Mouse (Mus musculus): ENCODE measurements around the gene Fjx1. TPM values are rescaled to one million over a fixed set of nuclear protein-coding genes. Genes with fewer than 3 reads are reported as not detected.
A peak's percentile ranks its signal among the peaks of the same experiment; 100 is the strongest.

Fjx1 gene
- polyA plus RNA-seq (2012; ENCODE audit: insufficient read depth, insufficient read length, missing spikeins) = 0.44 TPM in 1 of 2 replicates, not detected in the other

GRCm38 (mm10) chr2:102451671-102452549 lies at the start of gene Fjx1:
Gene Fjx1 (minus strand): TSS chr2:102452499.
- H3K4me3 ChIP-seq (ENCODE audit: insufficient read depth, low read depth, low read length) = peak within 1 kb of the TSS; percentile 52
- H3K4me1 ChIP-seq (ENCODE audit: control insufficient read depth, insufficient read depth, insufficient read length, low read length) = no peaks in the 10 kb centered on the region; the same call in 1 of the 2 replicates
- no peak within 1 kb of the TSS for H3K27ac ChIP-seq (replicated peaks; ENCODE audit: low read depth, low read length)

- no peak overlapping the region for H3K4me3 ChIP-seq (ENCODE audit: insufficient read depth, low read depth, low read length)
- H3K4me1 ChIP-seq (ENCODE audit: control insufficient read depth, insufficient read depth, insufficient read length, low read length) = no peaks in the 10 kb centered on the region
- no peak overlapping the region for H3K27ac ChIP-seq (replicated peaks; ENCODE audit: low read depth, low read length)
These were observed 47.8 kb upstream of the Fjx1 start for GRCm38 (mm10) chr2:102500001-102500689.

- Histone ChIP-seq H3K4me1 (ENCODE audit: control insufficient read depth, insufficient read depth, insufficient read length, low read length) (no peaks in the 10 kb centered on the region), H3K4me3 (ENCODE audit: insufficient read depth, low read depth, low read length) (no peak overlapping the region), H3K27ac (replicated peaks; ENCODE audit: low read depth, low read length) (no peak overlapping the region)
These were observed 28.4 kb upstream of the Fjx1 start for GRCm38 (mm10) chr2:102480738-102481137.

GRCm38 (mm10) chr2:102476101-102476500 lies 23.8 kb upstream of the Fjx1 start:
- H3K4me1 ChIP-seq (ENCODE audit: control insufficient read depth, insufficient read depth, insufficient read length, low read length) = no peaks in the 10 kb centered on the region
- H3K4me3 ChIP-seq (ENCODE audit: insufficient read depth, low read depth, low read length) = no peak overlapping the region

GRCm38 (mm10) chr2:102468645-102469044 lies 16.3 kb upstream of the Fjx1 start:
- Histone ChIP-seq H3K27ac (replicated peaks; ENCODE audit: low read depth, low read length) (no peak overlapping the region), H3K4me1 (ENCODE audit: control insufficient read depth, insufficient read depth, insufficient read length, low read length) (no peaks in the 10 kb centered on the region), H3K4me3 (ENCODE audit: insufficient read depth, low read depth, low read length) (no peak overlapping the region)

More at GRCm38 (mm10) chr2:102476101-102476500, 23.8 kb upstream of the Fjx1 start:
- no peak overlapping the region for H3K27ac ChIP-seq (replicated peaks; ENCODE audit: low read depth, low read length)

- no peak overlapping the region for H3K27ac ChIP-seq (replicated peaks; ENCODE audit: low read depth, low read length)
- no peak overlapping the region for H3K4me3 ChIP-seq (ENCODE audit: insufficient read depth, low read depth, low read length)
- no peaks in the 10 kb centered on the region for H3K4me1 ChIP-seq (ENCODE audit: control insufficient read depth, insufficient read depth, insufficient read length, low read length)
These were observed 12.0 kb upstream of the Fjx1 start for GRCm38 (mm10) chr2:102464342-102464732.

- Histone ChIP-seq H3K4me1 (ENCODE audit: control insufficient read depth, insufficient read depth, insufficient read length, low read length) (no peaks in the 10 kb centered on the region), H3K4me3 (ENCODE audit: insufficient read depth, low read depth, low read length) (no peak overlapping the region), H3K27ac (replicated peaks; ENCODE audit: low read depth, low read length) (no peak overlapping the region)
These were observed 11.5 kb upstream of the Fjx1 start for GRCm38 (mm10) chr2:102463587-102464341.

- H3K27ac ChIP-seq (replicated peaks; ENCODE audit: low read depth, low read length) = no peak overlapping the region
- no peaks in the 10 kb centered on the region for H3K4me1 ChIP-seq (ENCODE audit: control insufficient read depth, insufficient read depth, insufficient read length, low read length)
- H3K4me3 ChIP-seq (ENCODE audit: insufficient read depth, low read depth, low read length) = no peak overlapping the region
These were observed 9.2 kb upstream of the Fjx1 start for GRCm38 (mm10) chr2:102461491-102461890.

- H3K27ac ChIP-seq (replicated peaks; ENCODE audit: low read depth, low read length) = no peak overlapping the region
- no peaks in the 10 kb centered on the region; the same call in 1 of the 2 replicates for H3K4me1 ChIP-seq (ENCODE audit: control insufficient read depth, insufficient read depth, insufficient read length, low read length)
- no peak overlapping the region for H3K4me3 ChIP-seq (ENCODE audit: insufficient read depth, low read depth, low read length)
These were observed 2.8 kb upstream of the Fjx1 start for GRCm38 (mm10) chr2:102455126-102455525.

GRCm38 (mm10) chr2:102453447-102453846 lies 1.1 kb upstream of the Fjx1 start:
- no peak overlapping the region for H3K4me3 ChIP-seq (ENCODE audit: insufficient read depth, low read depth, low read length)
- H3K4me1 ChIP-seq (ENCODE audit: control insufficient read depth, insufficient read depth, insufficient read length, low read length) = no peaks in the 10 kb centered on the region; the same call in 1 of the 2 replicates
- no peak overlapping the region for H3K27ac ChIP-seq (replicated peaks; ENCODE audit: low read depth, low read length)

GRCm38 (mm10) chr2:102450761-102451670 lies 1.3 kb downstream of the Fjx1 start:
- H3K4me1 ChIP-seq (ENCODE audit: control insufficient read depth, insufficient read depth, insufficient read length, low read length) = no peaks in the 10 kb centered on the region; the same call in 1 of the 2 replicates
- no peak overlapping the region for H3K27ac ChIP-seq (replicated peaks; ENCODE audit: low read depth, low read length)
- H3K4me3 ChIP-seq (ENCODE audit: insufficient read depth, low read depth, low read length) = peak overlapping the region; percentile 52

GRCm38 (mm10) chr2:102450248-102450760 lies 2.0 kb downstream of the Fjx1 start:
- H3K27ac ChIP-seq (replicated peaks; ENCODE audit: low read depth, low read length) = no peak overlapping the region
- H3K4me1 ChIP-seq (ENCODE audit: control insufficient read depth, insufficient read depth, insufficient read length, low read length) = no peaks in the 10 kb centered on the region; the same call in 1 of the 2 replicates
- H3K4me3 ChIP-seq (ENCODE audit: insufficient read depth, low read depth, low read length) = peak overlapping the region; percentile 52

- Histone ChIP-seq H3K4me3 (ENCODE audit: insufficient read depth, low read depth, low read length) (peak overlapping the region; percentile 52), H3K27ac (replicated peaks; ENCODE audit: low read depth, low read length) (no peak overlapping the region)
These were observed 2.6 kb downstream of the Fjx1 start for GRCm38 (mm10) chr2:102449630-102450247.

More at GRCm38 (mm10) chr2:102449630-102450247, 2.6 kb downstream of the Fjx1 start:
- no peaks in the 10 kb centered on the region; the same call in 1 of the 2 replicates for H3K4me1 ChIP-seq (ENCODE audit: control insufficient read depth, insufficient read depth, insufficient read length, low read length)

Data from brown adipose tissue, adult 24 weeks (tissue).